Comparison of ENCODE assay signal across 8 mouse cellular contexts in genomic region chr4:43559519-43560242, GRCm38 (mm10). TPM values are rescaled to one million over a fixed set of nuclear protein-coding genes. Genes with fewer than 3 reads are reported as not detected.
DNase-seq lines count a peak whose midpoint lies in the region; ATAC-seq and TF ChIP-seq lines count a peak whose summit lies in the region.

No protein-coding gene starts in this region.

- H3K4me3 ChIP-seq in heart, embryonic 16.5 days (ENCODE audit: low read length) = peak overlapping the region; percentile 98
- peak overlapping the region; percentile 82 for H3K4me3 ChIP-seq in G1E (ENCODE audit: low read depth, low read length)
- H3K4me3 ChIP-seq in hindbrain, embryonic 15.5 days = no peak overlapping the region
- no peak overlapping the region for H3K4me3 ChIP-seq in midbrain, embryonic 14.5 days (replicated peaks; ENCODE audit: low read depth, low read length)

- H3K9ac ChIP-seq in heart, embryonic 16.5 days (ENCODE audit: low read length) = peak overlapping the region; percentile 100
- no peak overlapping the region for H3K9ac ChIP-seq in hindbrain, embryonic 15.5 days
- H3K9ac ChIP-seq in midbrain, embryonic 14.5 days (replicated peaks; ENCODE audit: low read length) = peak overlapping the region; percentile 34; the same call in 1 of the 2 replicates

- WGBS in heart, embryonic 16.5 days = 39% methylated on average over 13 of the region's 13 CpGs
- WGBS in hindbrain, embryonic 15.5 days = 83% methylated on average over 13 of the region's 13 CpGs
- WGBS in midbrain, embryonic 14.5 days = 88% methylated on average over 13 of the region's 13 CpGs

- peak overlapping the region; percentile 93 for H3K4me2 ChIP-seq in heart, embryonic 16.5 days (ENCODE audit: low read depth, low read length)
- H3K4me2 ChIP-seq in hindbrain, embryonic 15.5 days = peak overlapping the region; percentile 87
- peak overlapping the region; percentile 3; the same call in 1 of the 2 replicates for H3K4me2 ChIP-seq in midbrain, embryonic 14.5 days (ENCODE audit: low read length)

- no peak for TF ChIP-seq CTCF in G1E (IDR thresholded peaks at IDR 0.05; ENCODE audit: low read depth, low read length)

- no peak for DNase-seq in heart, adult 11 months
- DNase-seq in G1E (ENCODE audit: low spot score) = peak; percentile 40
- DNase-seq in midbrain, embryonic 14.5 days = no peak
- DNase-seq in layer of hippocampus, postnatal 10 days (ENCODE audit: low spot score in 2 of 2) = no peak
- DNase-seq in left cerebral cortex, postnatal 25 days (ENCODE audit: low spot score in 2 of 2) = no peak
- DNase-seq in cerebellum, adult 18-20 months = no peak

- peaks cover 51% of the 10 kb centered on the region for H3K4me1 ChIP-seq in heart, embryonic 16.5 days (ENCODE audit: control insufficient read depth, insufficient read depth, low read length)
- H3K4me1 ChIP-seq in G1E (ENCODE audit: insufficient read depth, low read depth, low read length) = peaks cover 62% of the 10 kb centered on the region
- peaks cover 49% of the 10 kb centered on the region for H3K4me1 ChIP-seq in hindbrain, embryonic 15.5 days (replicated peaks)
- H3K4me1 ChIP-seq in midbrain, embryonic 14.5 days (ENCODE audit: control insufficient read depth, insufficient read depth, low read length) = peaks cover 33% of the 10 kb centered on the region

- no peak for ATAC-seq in heart, embryonic 16.5 days (replicated peaks; ENCODE audit: extremely low read depth, insufficient read depth, low FRiP score)
- ATAC-seq in G1E (ENCODE audit: extremely low read depth, insufficient number of reproducible peaks, low FRiP score, poor library complexity, severe bottlenecking) = no peak
- no peak for ATAC-seq in hindbrain, embryonic 15.5 days (ENCODE audit: low FRiP score, low read depth)
- ATAC-seq in midbrain, embryonic 14.5 days (ENCODE audit: low FRiP score, low TSS enrichment) = no peak

- intact Hi-C loops in left cerebral cortex, postnatal 25 days (cut with DNase I) = loop anchor here (2.0 to 10.0 kb wide), 2 partner anchors 117 to 525 kb away; partner anchors contain the start of gene Stoml2

- no peaks in the 10 kb centered on the region for H3K9me3 ChIP-seq in heart, embryonic 16.5 days (replicated peaks; ENCODE audit: control insufficient read depth, low read length)
- no peaks in the 10 kb centered on the region for H3K9me3 ChIP-seq in G1E (replicated peaks)
- no peaks in the 10 kb centered on the region for H3K9me3 ChIP-seq in hindbrain, embryonic 15.5 days
- no peaks in the 10 kb centered on the region for H3K9me3 ChIP-seq in midbrain, embryonic 14.5 days (ENCODE audit: control insufficient read depth, low read length)

- peak overlapping the region; percentile 100 for H3K27ac ChIP-seq in heart, embryonic 16.5 days (ENCODE audit: low read length)
- H3K27ac ChIP-seq in hindbrain, embryonic 15.5 days (replicated peaks) = no peak overlapping the region
- no peak overlapping the region for H3K27ac ChIP-seq in midbrain, embryonic 14.5 days (replicated peaks; ENCODE audit: low read depth, low read length)

- H3K27me3 ChIP-seq in heart, embryonic 16.5 days (ENCODE audit: control insufficient read depth, insufficient read depth, low read length) = no peaks in the 10 kb centered on the region
- no peaks in the 10 kb centered on the region for H3K27me3 ChIP-seq in G1E (ENCODE audit: insufficient read depth, low read length)
- no peaks in the 10 kb centered on the region for H3K27me3 ChIP-seq in hindbrain, embryonic 15.5 days
- H3K27me3 ChIP-seq in midbrain, embryonic 14.5 days (ENCODE audit: control insufficient read depth, insufficient read depth, low read length) = no peaks in the 10 kb centered on the region

- peaks cover 23% of the 10 kb centered on the region for H3K36me3 ChIP-seq in heart, embryonic 16.5 days (ENCODE audit: control insufficient read depth, insufficient read depth)
- peaks cover 68% of the 10 kb centered on the region for H3K36me3 ChIP-seq in G1E (replicated peaks)
- peaks cover 25% of the 10 kb centered on the region for H3K36me3 ChIP-seq in hindbrain, embryonic 15.5 days
- peaks cover 50% of the 10 kb centered on the region for H3K36me3 ChIP-seq in midbrain, embryonic 14.5 days (ENCODE audit: control insufficient read depth, insufficient read depth, low read length)

RNA-seq across cellular contexts. Expression of gene Creb3, which starts 2.5 kb away (rescaled TPM):
- 60.3 and 61.8 TPM in 2 replicates for polyA plus RNA-seq in heart, embryonic 16.5 days (2015; fragmentation: Nextera tagmentation; extraction: Ambion mirVana)
- total RNA-seq in G1E (2014; fragmentation: Nextera tagmentation) (9.4 and 9.8 TPM in 2 replicates), G1E (2017) (60.0 and 61.0 TPM in 2 replicates)
- polyA plus RNA-seq in G1E (2012) = 1.6 and 1.9 TPM in 2 replicates
- 76.8 and 79.5 TPM in 2 replicates for polyA plus RNA-seq in hindbrain, embryonic 15.5 days (2015; fragmentation: Nextera tagmentation; extraction: Ambion mirVana)
- polyA plus RNA-seq in midbrain, embryonic 14.5 days (2014; fragmentation: Nextera tagmentation; extraction: Ambion mirVana) = 80.9 and 82.8 TPM in 2 replicates
- total RNA-seq in layer of hippocampus, postnatal 10 days (2021) = 10 to 100 TPM; 65.9 to 75.4 TPM
- total RNA-seq in left cerebral cortex, postnatal 25 days (2021) = 10 to 100 TPM; 77.0 to 77.3 TPM

RNA-seq across cellular contexts. Expression of gene Tln1, which starts 2.8 kb away (rescaled TPM):
- polyA plus RNA-seq in heart, embryonic 16.5 days (2015; fragmentation: Nextera tagmentation; extraction: Ambion mirVana) = 68.7 and 80.0 TPM in 2 replicates
- total RNA-seq in G1E (2014; fragmentation: Nextera tagmentation) (166 and 262 TPM in 2 replicates), G1E (2017) (127 and 167 TPM in 2 replicates)
- 138 and 163 TPM in 2 replicates for polyA plus RNA-seq in G1E (2012)
- polyA plus RNA-seq in hindbrain, embryonic 15.5 days (2015; fragmentation: Nextera tagmentation; extraction: Ambion mirVana) = 66.2 and 69.2 TPM in 2 replicates
- 60.3 and 65.5 TPM in 2 replicates for polyA plus RNA-seq in midbrain, embryonic 14.5 days (2014; fragmentation: Nextera tagmentation; extraction: Ambion mirVana)
- 10 to 100 TPM; 54.4 to 69.7 TPM for total RNA-seq in layer of hippocampus, postnatal 10 days (2021)
- total RNA-seq in left cerebral cortex, postnatal 25 days (2021) = 10 to 100 TPM; 51.7 to 53.4 TPM

RNA-seq across cellular contexts. Expression of gene Rgp1, which starts 18.8 kb away (rescaled TPM):
- polyA plus RNA-seq in heart, embryonic 16.5 days (2015; fragmentation: Nextera tagmentation; extraction: Ambion mirVana) = 20.9 and 21.7 TPM in 2 replicates
- 48.5 and 54.7 TPM in 2 replicates for total RNA-seq in G1E (2014; fragmentation: Nextera tagmentation)
- 18.6 and 23.2 TPM in 2 replicates for total RNA-seq in G1E (2017)
- 31.2 and 105 TPM in 2 replicates for polyA plus RNA-seq in G1E (2012)
- 18.8 and 22.8 TPM in 2 replicates for polyA plus RNA-seq in hindbrain, embryonic 15.5 days (2015; fragmentation: Nextera tagmentation; extraction: Ambion mirVana)
- 27.2 and 28.5 TPM in 2 replicates for polyA plus RNA-seq in midbrain, embryonic 14.5 days (2014; fragmentation: Nextera tagmentation; extraction: Ambion mirVana)
- 10 to 100 TPM; 46.2 to 53.6 TPM for total RNA-seq in layer of hippocampus, postnatal 10 days (2021)
- total RNA-seq in left cerebral cortex, postnatal 25 days (2021) = 10 to 100 TPM; 44.3 to 46.7 TPM

RNA-seq across cellular contexts. Expression of gene Gba2, which starts 19.0 kb away (rescaled TPM):
- polyA plus RNA-seq in heart, embryonic 16.5 days (2015; fragmentation: Nextera tagmentation; extraction: Ambion mirVana) = 22.7 TPM in 2 replicates
- total RNA-seq in G1E (2014; fragmentation: Nextera tagmentation) = 21.4 and 23.8 TPM in 2 replicates
- 12.6 and 14.1 TPM in 2 replicates for total RNA-seq in G1E (2017)
- polyA plus RNA-seq in G1E (2012) = 14.5 and 18.3 TPM in 2 replicates
- polyA plus RNA-seq in hindbrain, embryonic 15.5 days (2015; fragmentation: Nextera tagmentation; extraction: Ambion mirVana) = 55.3 and 63.4 TPM in 2 replicates
- 50.5 and 53.4 TPM in 2 replicates for polyA plus RNA-seq in midbrain, embryonic 14.5 days (2014; fragmentation: Nextera tagmentation; extraction: Ambion mirVana)
- 10 to 100 TPM; 56.8 to 57.7 TPM for total RNA-seq in layer of hippocampus, postnatal 10 days (2021)
- total RNA-seq in left cerebral cortex, postnatal 25 days (2021) = 10 to 100 TPM; 65.9 to 69.4 TPM

RNA-seq across cellular contexts. Expression of gene Msmp, which starts 24.6 kb away (rescaled TPM):
- 0.89 and 1.1 TPM in 2 replicates for polyA plus RNA-seq in heart, embryonic 16.5 days (2015; fragmentation: Nextera tagmentation; extraction: Ambion mirVana)
- not detected in 2 replicates for total RNA-seq in G1E (2014; fragmentation: Nextera tagmentation)
- 0.17 TPM in 1 of 2 replicates, not detected in the other for total RNA-seq in G1E (2017)
- not detected in 2 replicates for polyA plus RNA-seq in G1E (2012)
- 1.2 and 1.6 TPM in 2 replicates for polyA plus RNA-seq in hindbrain, embryonic 15.5 days (2015; fragmentation: Nextera tagmentation; extraction: Ambion mirVana)
- polyA plus RNA-seq in midbrain, embryonic 14.5 days (2014; fragmentation: Nextera tagmentation; extraction: Ambion mirVana) = 2.1 TPM in 2 replicates
- not detected for total RNA-seq in layer of hippocampus, postnatal 10 days (2021)
- total RNA-seq in left cerebral cortex, postnatal 25 days (2021) = under 1 TPM in 1 of 2 experiments, not detected in 1; 0.50 TPM

Comparison
In these comparisons a context has a peak if more than half of its experiments do, and no peak if none do; other contexts are left out.
1. H3K4me2 ChIP-seq: peak in every context shown above with its lines; median percentile 93 in heart, embryonic 16.5 days; 87 in hindbrain, embryonic 15.5 days; 3 in midbrain, embryonic 14.5 days.
2. H3K4me3 ChIP-seq: peak in heart, embryonic 16.5 days (single experiment) and G1E (single experiment); none in hindbrain, embryonic 15.5 days (single experiment) and midbrain, embryonic 14.5 days (single experiment).
3. RNA of gene Creb3, which starts 2.5 kb away (polyA plus RNA-seq): 80.9 to 82.8 TPM in midbrain, embryonic 14.5 days, 76.8 to 79.5 TPM in hindbrain, embryonic 15.5 days and 60.3 to 61.8 TPM in heart, embryonic 16.5 days; 1.6 to 1.9 TPM in G1E; every median in the first group is over 10 times any median in the second.